Mouse (Mus musculus): ENCODE measurements around the gene Pex19. TPM values are rescaled to one million over a fixed set of nuclear protein-coding genes. Genes with fewer than 3 reads are reported as not detected.

The Pex19 gene
- polyA plus RNA-seq, 1 experiment from 2014 or later = 110 TPM

- no peak overlapping the region for H3K9ac ChIP-seq
- TF ChIP-seq CTCF (IDR thresholded peaks at IDR 0.05; ENCODE audit: low read depth) = no peak
- no peak for DNase-seq
- 75% methylated on average over 7 of the region's 7 CpGs for WGBS
- ATAC-seq (ENCODE audit: insufficient read depth) = no peak
- H3K4me1 ChIP-seq (ENCODE audit: insufficient read depth) = no peaks in the 10 kb centered on the region
- H3K9me3 ChIP-seq (ENCODE audit: low read depth, low read length) = no peaks in the 10 kb centered on the region
- H3K4me3 ChIP-seq (ENCODE audit: low read depth, low read length) = no peak overlapping the region
- H3K36me3 ChIP-seq (ENCODE audit: insufficient read depth) = peaks cover 69% of the 10 kb centered on the region
- no peaks in the 10 kb centered on the region for H3K27me3 ChIP-seq (ENCODE audit: insufficient read depth, low read length)
- no peak overlapping the region for H3K27ac ChIP-seq (ENCODE audit: low read depth)
- no peak overlapping the region for H3K4me2 ChIP-seq
Observed at GRCm38 (mm10) chr1:172133535-172133934, 7.0 kb downstream of the Pex19 start.

DNA sequence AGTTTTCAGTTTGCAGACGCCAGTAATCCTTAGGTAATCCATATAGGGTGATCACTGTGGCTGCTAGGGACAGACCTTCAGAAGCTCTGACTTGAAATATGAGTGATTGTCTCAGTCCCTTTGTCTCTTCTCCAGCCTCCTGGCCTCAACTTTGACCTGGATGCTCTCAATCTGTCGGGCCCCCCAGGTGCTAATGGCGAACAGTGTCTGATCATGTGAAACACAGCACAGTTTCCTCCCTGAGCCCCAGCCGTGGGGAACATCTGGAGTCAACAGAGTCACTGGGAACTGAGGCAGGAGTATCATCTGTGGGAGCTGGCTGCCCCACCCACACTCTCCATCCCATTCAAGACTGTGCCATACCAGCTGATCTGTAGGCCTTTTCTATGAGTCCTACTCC, 7.5 kb downstream of the Pex19 start:
- H3K27ac ChIP-seq (ENCODE audit: low read depth) = no peak overlapping the region
- no peak overlapping the region for H3K4me3 ChIP-seq (ENCODE audit: low read depth, low read length)
- DNase-seq = no peak
- 84% methylated on average over 4 of the region's 4 CpGs for WGBS
- H3K36me3 ChIP-seq (ENCODE audit: insufficient read depth) = peaks cover 68% of the 10 kb centered on the region
- TF ChIP-seq CTCF (IDR thresholded peaks at IDR 0.05; ENCODE audit: low read depth) = no peak
- no peaks in the 10 kb centered on the region for H3K9me3 ChIP-seq (ENCODE audit: low read depth, low read length)
- no peaks in the 10 kb centered on the region for H3K27me3 ChIP-seq (ENCODE audit: insufficient read depth, low read length)
- no peaks in the 10 kb centered on the region for H3K4me1 ChIP-seq (ENCODE audit: insufficient read depth)
- ATAC-seq (ENCODE audit: insufficient read depth) = no peak
- no peak overlapping the region for H3K9ac ChIP-seq
- H3K4me2 ChIP-seq = no peak overlapping the region

DNA sequence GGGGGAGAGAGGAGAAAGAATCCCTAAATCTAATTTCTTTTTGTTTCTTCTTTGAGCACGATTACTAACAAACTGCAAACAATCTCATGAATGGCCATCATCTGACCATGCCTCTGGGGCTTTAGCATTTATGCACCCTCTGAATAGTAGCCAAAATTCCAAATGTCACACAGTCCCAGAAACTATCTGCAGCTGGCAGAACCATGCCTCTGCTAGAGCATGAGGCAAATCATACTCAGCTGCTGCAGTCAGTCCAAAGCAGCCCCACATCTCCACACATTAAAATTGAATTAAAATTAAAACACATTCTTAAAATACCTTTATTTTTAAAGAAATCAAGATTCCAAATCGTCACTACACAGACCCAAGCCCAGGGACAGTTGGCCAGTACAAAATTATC, 13.6 kb downstream of the Pex19 start:
- Histone ChIP-seq H3K9me3 (ENCODE audit: low read depth, low read length) (no peaks in the 10 kb centered on the region), H3K4me3 (ENCODE audit: low read depth, low read length) (no peak overlapping the region), H3K27me3 (ENCODE audit: insufficient read depth, low read length) (no peaks in the 10 kb centered on the region), H3K4me2 (no peak overlapping the region), H3K36me3 (ENCODE audit: insufficient read depth) (peaks cover 11% of the 10 kb centered on the region), H3K27ac (ENCODE audit: low read depth) (no peak overlapping the region), H3K9ac (no peak overlapping the region), H3K4me1 (ENCODE audit: insufficient read depth) (no peaks in the 10 kb centered on the region)
- no peak for TF ChIP-seq CTCF (IDR thresholded peaks at IDR 0.05; ENCODE audit: low read depth)
- ATAC-seq (ENCODE audit: insufficient read depth) = no peak
- 69% methylated on average over 2 of the region's 2 CpGs for WGBS
- DNase-seq = no peak

- 66% methylated on average over 1 of the region's 1 CpGs for WGBS
- H3K27ac ChIP-seq (ENCODE audit: low read depth) = no peak overlapping the region
Observed at GRCm38 (mm10) chr1:172140825-172141224, 14.3 kb downstream of the Pex19 start.

DNA sequence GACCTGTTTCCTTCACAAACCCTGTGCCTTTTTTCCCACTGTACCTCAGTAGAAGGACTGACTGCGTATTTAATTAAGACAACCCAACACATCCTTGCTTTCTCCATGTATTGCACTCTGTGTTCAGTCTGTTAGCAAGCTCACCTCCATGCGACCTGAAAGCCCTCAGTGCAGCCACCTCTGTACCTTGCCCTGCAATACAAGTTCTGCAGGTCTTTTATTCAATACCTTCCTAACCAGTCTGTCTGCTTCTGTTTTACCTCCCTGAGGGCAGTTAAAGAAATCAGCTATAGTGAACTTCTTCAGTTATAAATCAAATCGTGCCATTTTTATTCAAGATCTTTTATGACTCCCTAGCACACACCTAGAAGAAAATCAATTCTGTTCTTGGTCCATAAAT, 15.0 kb downstream of the Pex19 start:
- no peaks in the 10 kb centered on the region for H3K27me3 ChIP-seq (ENCODE audit: insufficient read depth, low read length)
- no peaks in the 10 kb centered on the region for H3K4me1 ChIP-seq (ENCODE audit: insufficient read depth)
- no peak overlapping the region for H3K9ac ChIP-seq
- H3K9me3 ChIP-seq (ENCODE audit: low read depth, low read length) = no peaks in the 10 kb centered on the region
- no peak overlapping the region for H3K4me3 ChIP-seq (ENCODE audit: low read depth, low read length)
- H3K36me3 ChIP-seq (ENCODE audit: insufficient read depth) = 0 out of 2 replicates have a peak, but pooled peaks cover under 1% of the 10 kb centered on the region
- H3K27ac ChIP-seq (ENCODE audit: low read depth) = no peak overlapping the region
- DNase-seq = no peak
- no peak overlapping the region for H3K4me2 ChIP-seq
- no peak for ATAC-seq (ENCODE audit: insufficient read depth)
- WGBS = 75% methylated on average over 3 of the region's 3 CpGs
- TF ChIP-seq CTCF (IDR thresholded peaks at IDR 0.05; ENCODE audit: low read depth) = no peak

More at GRCm38 (mm10) chr1:172140825-172141224, 14.3 kb downstream of the Pex19 start:
- ATAC-seq (ENCODE audit: insufficient read depth) (no peak), DNase-seq (no peak)
- Histone ChIP-seq H3K9me3 (ENCODE audit: low read depth, low read length) (no peaks in the 10 kb centered on the region), H3K36me3 (ENCODE audit: insufficient read depth) (peaks cover 6% of the 10 kb centered on the region; the same call in 1 of the 2 replicates), H3K4me1 (ENCODE audit: insufficient read depth) (no peaks in the 10 kb centered on the region), H3K27me3 (ENCODE audit: insufficient read depth, low read length) (no peaks in the 10 kb centered on the region), H3K4me2 (no peak overlapping the region), H3K9ac (no peak overlapping the region), H3K4me3 (ENCODE audit: low read depth, low read length) (no peak overlapping the region)
- TF ChIP-seq CTCF (IDR thresholded peaks at IDR 0.05; ENCODE audit: low read depth) = no peak

DNA sequence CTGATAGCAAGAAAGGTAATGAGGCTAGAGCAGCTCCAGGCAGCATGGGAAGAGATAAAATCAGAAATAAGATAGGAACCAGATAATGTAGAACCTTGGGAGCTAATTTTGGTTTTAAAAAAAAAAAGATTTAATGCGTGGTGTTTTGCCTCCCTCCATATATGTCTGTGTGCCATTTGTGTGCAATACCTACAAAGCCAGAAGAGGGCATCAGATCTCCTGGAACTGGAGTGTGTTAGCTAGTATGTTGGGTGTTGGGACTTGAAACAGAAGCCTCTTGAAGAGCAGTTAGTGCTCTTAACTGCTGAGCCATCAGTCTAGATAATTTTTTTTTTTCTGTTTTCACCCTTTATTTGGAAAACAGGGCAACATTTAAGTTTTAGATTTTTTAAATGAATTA, 17.0 kb downstream of the Pex19 start:
- no peak overlapping the region for H3K27ac ChIP-seq (ENCODE audit: low read depth)
- H3K9ac ChIP-seq = no peak overlapping the region
- H3K4me3 ChIP-seq (ENCODE audit: low read depth, low read length) = no peak overlapping the region
- H3K4me1 ChIP-seq (ENCODE audit: insufficient read depth) = 0 out of 2 replicates have a peak, but pooled peaks cover 5% of the 10 kb centered on the region
- H3K4me2 ChIP-seq = no peak overlapping the region
- DNase-seq (peak; percentile 86), ATAC-seq (ENCODE audit: insufficient read depth) (no peak)
- no peaks in the 10 kb centered on the region for H3K27me3 ChIP-seq (ENCODE audit: insufficient read depth, low read length)
- H3K36me3 ChIP-seq (ENCODE audit: insufficient read depth) = no peaks in the 10 kb centered on the region
- TF ChIP-seq CTCF (IDR thresholded peaks at IDR 0.05; ENCODE audit: low read depth) = peak; percentile 70
- 5% methylated on average over 1 of the region's 1 CpGs for WGBS
- no peaks in the 10 kb centered on the region for H3K9me3 ChIP-seq (ENCODE audit: low read depth, low read length)

GRCm38 (mm10) chr1:172147835-172148278, 21.3 kb downstream of the Pex19 start, which contains the start of gene Dcaf8:
Gene Dcaf8 (plus strand): TSS chr1:172148084.
- ATAC-seq (ENCODE audit: insufficient read depth) (peak; percentile 99), DNase-seq (peak; percentile 99)
- Histone ChIP-seq H3K9me3 (ENCODE audit: low read depth, low read length) (no peaks in the 10 kb centered on the region), H3K36me3 (ENCODE audit: insufficient read depth) (peaks cover 28% of the 10 kb centered on the region), H3K4me2 (peak within 1 kb of the TSS; percentile 85), H3K4me3 (ENCODE audit: low read depth, low read length) (peak within 1 kb of the TSS; percentile 98), H3K4me1 (ENCODE audit: insufficient read depth) (peaks cover 7% of the 10 kb centered on the region; the same call in 1 of the 2 replicates), H3K9ac (peak within 1 kb of the TSS; percentile 100), H3K27me3 (ENCODE audit: insufficient read depth, low read length) (no peaks in the 10 kb centered on the region), H3K27ac (ENCODE audit: low read depth) (peak within 1 kb of the TSS; percentile 99)
- under 1% methylated on average over 42 of the region's 42 CpGs for WGBS
- no peak for TF ChIP-seq CTCF (IDR thresholded peaks at IDR 0.05; ENCODE audit: low read depth)

Measured in lung, embryonic 14.5 days (tissue).